Mouse (Mus musculus): ENCODE results near the gene Gm49416. TPM values are rescaled to one million over a fixed set of nuclear protein-coding genes. Genes with fewer than 3 reads are reported as not detected.
A peak's percentile ranks its signal among the peaks of the same experiment; 100 is the strongest.

The Gm49416 gene
- total RNA-seq, 2 experiments from 2014 or later: 2.0 to 2.9 TPM

DNA sequence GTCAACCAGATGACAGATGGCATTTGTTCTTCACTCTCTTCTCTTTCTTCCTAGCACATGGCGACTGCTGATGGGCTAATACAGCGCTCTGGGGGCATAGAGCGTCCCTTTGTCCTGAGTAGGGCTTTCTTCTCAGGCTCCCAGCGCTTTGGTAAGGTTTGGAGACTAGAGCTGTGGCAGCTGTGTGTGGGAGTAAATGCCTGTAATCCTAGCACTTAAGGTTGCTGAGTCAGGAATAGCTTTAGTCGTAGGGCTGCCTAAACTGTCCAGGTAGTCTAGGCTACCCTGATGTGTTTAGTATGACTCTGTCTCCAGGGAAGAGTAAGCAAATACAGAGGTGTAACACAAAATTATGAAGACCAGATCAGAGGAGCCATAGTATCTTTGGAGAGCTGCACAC is 23.1 kb downstream of the Gm49416 start:
- peak overlapping the region; percentile 79 for H3K27ac ChIP-seq
- TF ChIP-seq CTCF (conservative IDR thresholded peaks at IDR 0.05): no peak
- DNase-seq (ENCODE audit: low spot score in 2 of 2): no peak
- no peak overlapping the region for H3K4me3 ChIP-seq

DNA sequence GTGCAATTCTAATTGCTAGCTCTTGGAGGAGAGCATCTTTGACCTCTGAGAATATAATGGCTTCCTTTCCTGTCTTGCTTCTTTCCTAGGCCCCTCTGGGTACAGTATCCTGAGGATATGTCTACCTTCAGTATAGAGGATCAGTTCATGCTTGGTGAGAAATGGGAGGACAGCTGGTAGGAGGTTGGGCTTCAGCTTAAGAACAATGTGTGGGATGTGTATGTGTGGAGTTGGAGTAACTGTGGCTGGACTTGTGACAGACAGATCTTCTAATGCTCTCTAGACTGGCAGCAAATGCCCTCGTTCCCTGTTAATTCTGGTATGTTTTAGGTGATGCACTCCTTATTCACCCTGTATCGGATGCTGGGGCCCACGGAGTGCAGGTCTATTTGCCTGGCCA is 25.5 kb downstream of the Gm49416 start:
- Histone ChIP-seq H3K4me3 (no peak overlapping the region), H3K27ac (peak overlapping the region; percentile 79)
- TF ChIP-seq CTCF (conservative IDR thresholded peaks at IDR 0.05): no peak
- DNase-seq (ENCODE audit: low spot score in 2 of 2): peak in 1 of 2 experiments; percentile 50

DNA sequence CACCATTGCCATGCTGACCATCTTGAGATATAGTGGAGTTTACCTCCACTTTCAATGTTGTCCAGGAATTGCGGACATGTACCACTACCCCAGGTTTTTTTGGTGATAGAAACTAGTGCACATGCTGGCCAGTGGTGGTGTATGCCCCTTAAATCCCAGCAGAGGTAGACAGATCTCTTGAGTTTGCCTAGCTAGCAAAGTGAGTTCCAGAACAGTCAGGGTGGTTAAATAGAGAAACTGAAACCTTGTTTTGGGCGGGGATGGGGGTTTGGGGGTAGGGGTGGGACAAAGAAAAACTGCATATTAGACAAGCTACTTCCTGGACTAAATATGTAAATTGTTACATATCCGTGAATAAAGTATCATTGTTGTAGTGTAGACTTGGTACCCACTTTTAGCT is 30.3 kb downstream of the Gm49416 start:
- no peak for DNase-seq (ENCODE audit: low spot score in 2 of 2)
- no peak overlapping the region for H3K4me3 ChIP-seq
- no peak overlapping the region for H3K27ac ChIP-seq
- no peak for TF ChIP-seq CTCF (conservative IDR thresholded peaks at IDR 0.05)

DNA sequence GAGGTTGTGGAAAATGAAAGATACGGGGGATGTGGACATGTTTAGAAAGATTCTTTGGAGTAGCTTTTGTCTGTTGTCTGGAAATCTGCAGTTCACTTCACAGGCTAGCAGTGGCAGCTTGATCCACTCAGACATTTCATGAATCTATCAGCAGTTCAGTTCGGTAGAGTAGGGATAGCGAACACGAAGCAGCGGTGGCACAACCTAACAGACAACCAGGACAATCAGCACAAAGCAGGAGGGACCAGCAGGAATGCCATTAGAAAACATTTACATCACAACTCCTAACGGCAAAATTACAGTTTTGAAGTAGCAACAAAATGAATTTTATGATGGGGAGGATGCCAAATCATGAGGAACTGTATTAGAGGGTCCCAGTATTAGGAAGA is 31.0 kb downstream of the Gm49416 start:
- Histone ChIP-seq H3K27ac (peak overlapping the region; percentile 85), H3K4me3 (peak overlapping the region; percentile 90)
- DNase-seq (ENCODE audit: low spot score in 2 of 2): no peak
- TF ChIP-seq CTCF (conservative IDR thresholded peaks at IDR 0.05): no peak

DNA sequence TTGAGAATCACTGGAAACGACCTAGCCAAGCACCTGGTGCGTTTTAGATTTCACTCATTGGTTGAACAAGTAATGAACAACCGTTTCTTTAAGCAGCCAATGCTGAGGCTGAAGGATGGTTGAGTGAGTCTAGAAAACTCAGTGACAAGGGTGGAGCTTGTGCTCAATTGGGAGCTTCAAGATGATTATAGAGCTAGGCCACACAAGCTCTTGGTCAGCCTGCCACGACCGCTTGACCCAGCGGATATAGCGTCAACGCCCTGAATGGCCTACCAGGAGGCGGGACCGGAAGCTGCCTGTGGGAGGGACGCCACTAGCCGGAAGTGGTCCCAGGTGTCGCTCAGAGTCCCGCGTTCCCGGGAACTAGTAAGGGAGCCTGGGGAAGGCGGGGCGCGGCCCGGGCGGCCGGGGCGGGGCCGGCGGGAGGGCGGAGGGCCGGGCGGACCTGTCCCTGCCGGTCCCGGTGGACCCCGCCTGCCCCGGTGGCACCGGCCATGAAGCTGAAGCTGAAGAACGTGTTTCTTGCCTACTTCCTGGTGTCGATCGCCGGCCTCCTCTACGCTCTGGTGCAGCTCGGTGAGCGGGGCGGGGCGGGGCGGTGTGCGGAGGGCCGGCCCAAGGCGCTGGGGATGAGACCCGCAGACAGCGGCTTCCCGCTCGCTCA is 31.5 kb downstream of the Gm49416 start, which contains the start of gene B3gat3:
Gene B3gat3 (plus strand): TSS at position 302 of the 664 bp plus-strand sequence.
- H3K4me3 ChIP-seq: peak within 1 kb of the TSS; percentile 90
- peak; percentile 93 for DNase-seq (ENCODE audit: low spot score in 2 of 2)
- H3K27ac ChIP-seq: peak within 1 kb of the TSS; percentile 85
- TF ChIP-seq CTCF (conservative IDR thresholded peaks at IDR 0.05): no peak

DNA sequence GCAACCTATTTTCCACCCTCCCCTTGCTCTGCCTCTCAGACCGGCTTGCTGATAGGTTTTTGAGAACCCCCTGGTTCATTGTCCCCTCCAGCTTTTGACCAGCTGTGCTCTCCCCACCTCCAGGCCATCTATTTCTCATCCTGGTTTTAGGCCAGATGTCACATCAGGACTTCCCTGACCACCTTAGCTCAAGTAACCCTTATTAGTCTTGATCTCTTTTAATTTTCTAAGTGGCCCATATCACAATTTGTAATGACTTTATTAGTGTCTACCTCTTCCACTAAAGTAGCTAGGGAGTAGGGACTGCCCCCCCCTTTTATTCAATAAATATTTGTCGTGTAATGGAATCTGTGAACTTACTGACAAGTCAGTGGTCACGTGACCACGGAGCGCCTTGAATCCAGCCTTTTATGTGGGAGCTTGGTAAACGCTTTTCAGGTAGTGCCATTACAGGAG is 32.1 kb downstream of the Gm49416 start:
- no peak for TF ChIP-seq CTCF (conservative IDR thresholded peaks at IDR 0.05)
- DNase-seq (ENCODE audit: low spot score in 2 of 2): no peak
- peak overlapping the region; percentile 90 for H3K4me3 ChIP-seq
- H3K27ac ChIP-seq: peak overlapping the region; percentile 85

DNA sequence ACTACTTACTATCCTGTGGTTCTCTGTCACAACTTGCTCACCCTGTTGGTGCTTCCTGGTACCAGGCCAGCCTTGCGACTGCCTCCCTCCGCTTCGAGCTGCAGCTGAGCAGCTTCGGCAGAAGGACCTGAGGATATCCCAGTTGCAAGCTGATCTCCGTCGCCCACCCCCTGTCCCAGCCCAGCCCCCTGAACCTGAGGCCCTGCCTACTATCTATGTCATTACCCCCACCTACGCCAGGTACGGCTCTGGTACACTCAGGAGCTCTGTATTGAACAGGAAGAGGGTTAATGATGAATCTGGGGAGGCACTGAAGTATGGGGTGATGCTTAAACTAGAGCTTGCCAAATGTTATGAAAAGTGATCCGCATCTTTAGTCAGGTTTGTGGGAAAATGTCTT is 33.0 kb downstream of the Gm49416 start:
- H3K4me3 ChIP-seq: peak overlapping the region; percentile 90; the same call in 1 of the 2 replicates
- DNase-seq (ENCODE audit: low spot score in 2 of 2): no peak
- no peak overlapping the region; the same call in 1 of the 2 replicates for H3K27ac ChIP-seq
- no peak for TF ChIP-seq CTCF (conservative IDR thresholded peaks at IDR 0.05)

DNA sequence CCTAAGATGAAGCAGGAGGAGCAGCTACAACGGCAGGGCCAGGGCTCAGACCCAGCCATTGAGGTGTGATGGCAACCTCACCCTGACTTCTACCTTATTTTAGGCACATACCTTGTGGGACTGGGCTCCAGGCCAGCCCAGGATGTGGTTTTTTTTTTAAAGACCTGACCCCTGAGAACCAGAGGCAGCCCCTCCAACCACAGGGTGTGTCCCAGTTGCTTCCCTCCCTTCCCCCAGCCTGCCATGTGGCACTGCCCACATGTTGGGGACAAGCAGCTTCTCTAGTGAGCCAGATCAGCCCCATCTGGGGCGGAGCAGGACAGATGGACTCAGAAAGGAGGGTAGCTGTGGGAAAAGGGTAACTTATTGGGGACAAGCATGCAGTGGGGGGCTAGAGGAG is 38.0 kb downstream of the Gm49416 start:
- no peak overlapping the region for H3K4me3 ChIP-seq
- peak overlapping the region; percentile 23; the same call in 1 of the 2 replicates for H3K27ac ChIP-seq
- DNase-seq (ENCODE audit: low spot score in 2 of 2): no peak
- TF ChIP-seq CTCF (conservative IDR thresholded peaks at IDR 0.05): no peak

DNA sequence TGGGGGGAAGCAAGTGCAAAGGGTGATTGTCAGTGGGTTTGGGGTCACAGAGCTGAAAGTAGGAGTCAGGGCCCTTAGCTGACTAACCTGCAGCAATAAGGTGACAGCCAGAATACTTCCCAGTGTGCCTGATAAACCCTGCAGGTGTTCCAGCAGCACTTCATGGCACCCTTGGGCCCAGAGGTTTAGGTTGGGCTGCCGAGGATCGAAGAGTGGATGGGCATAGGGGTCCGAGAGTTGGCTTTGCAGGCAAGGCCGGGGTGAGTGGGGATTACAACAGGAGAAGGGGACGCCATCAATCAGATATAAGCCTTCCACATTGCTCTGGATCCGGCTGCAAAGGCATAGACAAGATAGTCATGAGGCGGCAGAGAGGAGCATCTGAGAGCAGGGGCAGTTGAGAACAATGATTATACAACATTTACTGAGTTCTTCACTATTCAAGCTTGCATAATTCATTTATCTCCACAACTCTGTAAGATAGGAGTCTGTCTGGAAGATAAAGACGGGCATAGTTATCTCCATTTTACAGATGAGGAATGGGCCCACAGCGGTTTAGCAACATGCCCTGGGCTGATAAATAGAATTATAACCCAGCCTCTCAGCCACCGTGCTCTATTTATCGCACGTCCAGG is 39.3 kb downstream of the Gm49416 start:
- DNase-seq (ENCODE audit: low spot score in 2 of 2): no peak
- Histone ChIP-seq H3K4me3 (no peak overlapping the region), H3K27ac (peak overlapping the region; percentile 85)
- TF ChIP-seq CTCF (conservative IDR thresholded peaks at IDR 0.05): no peak

DNA sequence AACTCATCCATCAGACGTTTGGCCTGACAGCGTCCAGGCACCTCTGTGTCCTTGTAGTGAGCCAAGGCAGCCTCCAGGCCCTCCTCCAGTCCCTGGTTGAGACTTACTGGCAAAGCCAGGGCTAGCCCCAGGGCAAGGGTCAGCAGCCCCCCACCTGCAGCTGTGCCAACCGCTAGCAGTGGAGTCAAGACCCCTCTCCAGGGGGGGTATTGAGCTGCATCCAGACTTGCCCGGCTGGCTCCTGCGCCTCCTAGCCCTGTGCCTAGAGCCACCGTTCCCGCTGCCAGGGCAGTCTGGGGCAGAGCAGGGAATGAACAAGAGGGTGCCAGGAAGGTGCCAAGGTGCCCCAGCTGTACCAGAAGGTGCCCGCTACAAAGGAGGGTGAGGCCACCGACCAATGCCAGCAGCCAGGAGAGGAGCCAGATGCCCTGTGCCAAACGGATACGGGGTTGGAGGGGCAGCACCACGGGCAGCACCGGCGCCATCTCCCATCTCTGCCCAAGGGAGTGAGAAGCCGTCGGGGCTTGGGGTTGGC is 40.0 kb downstream of the Gm49416 start:
- no peak for TF ChIP-seq CTCF (conservative IDR thresholded peaks at IDR 0.05)
- H3K27ac ChIP-seq: peak overlapping the region; percentile 85
- no peak for DNase-seq (ENCODE audit: low spot score in 2 of 2)
- H3K4me3 ChIP-seq: peak overlapping the region; percentile 68

DNA sequence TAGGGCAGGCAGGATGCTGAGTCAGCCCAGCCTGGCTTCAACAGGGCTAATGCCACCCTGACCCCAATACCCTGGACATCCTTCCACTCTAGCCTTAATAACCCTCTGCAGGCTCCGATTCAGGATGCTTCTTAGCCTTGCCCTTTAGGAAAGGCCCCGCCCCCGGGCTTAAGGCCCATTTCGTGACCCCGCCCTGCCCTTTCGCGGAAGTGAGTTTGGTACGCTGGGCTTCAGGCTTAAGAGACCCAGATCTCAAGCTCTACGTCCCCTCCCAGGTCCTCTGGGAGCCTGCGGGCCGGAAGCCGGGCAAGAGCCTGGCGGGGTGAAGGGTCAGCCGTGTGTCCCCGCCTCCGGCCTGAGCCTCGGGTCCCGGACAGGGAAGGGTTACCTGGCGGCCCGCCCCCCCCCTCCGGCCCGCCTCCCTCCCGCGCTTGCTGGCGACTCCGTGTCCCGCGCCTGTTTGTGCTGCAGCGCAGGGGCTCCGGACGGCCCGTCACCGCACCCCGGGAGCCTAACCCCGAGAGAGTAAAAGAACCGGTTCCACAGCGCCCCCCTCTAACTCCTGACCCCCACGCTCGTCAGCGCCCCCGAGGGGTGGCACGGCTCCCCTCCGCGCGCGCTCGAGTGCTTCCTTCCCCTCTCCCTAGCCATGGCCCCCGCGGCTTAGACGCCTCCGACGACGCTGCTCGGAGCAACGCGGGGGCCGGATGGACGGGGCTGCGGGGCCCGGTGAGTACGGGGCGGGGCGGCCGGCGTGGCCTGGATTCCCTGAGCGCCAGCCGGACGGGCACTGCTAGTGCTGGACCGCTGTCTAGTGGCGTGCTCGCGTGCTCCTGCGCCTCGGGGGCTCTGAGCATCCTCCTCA is 40.7 kb downstream of the Gm49416 start, which contains the start of the genes Rom1 and Eml3:
Gene Rom1 (minus strand): TSS at position 133 of the 865 bp plus-strand sequence.
Gene Eml3 (plus strand): TSS at position 329 of the 865 bp plus-strand sequence.
- peak in 1 of 2 experiments; percentile 49 for DNase-seq (ENCODE audit: low spot score in 2 of 2)
- peak within 1 kb of the TSS; percentile 85 for H3K27ac ChIP-seq
- TF ChIP-seq CTCF (conservative IDR thresholded peaks at IDR 0.05): peak; percentile 64
- H3K4me3 ChIP-seq: peak within 1 kb of the TSS; percentile 68

DNA sequence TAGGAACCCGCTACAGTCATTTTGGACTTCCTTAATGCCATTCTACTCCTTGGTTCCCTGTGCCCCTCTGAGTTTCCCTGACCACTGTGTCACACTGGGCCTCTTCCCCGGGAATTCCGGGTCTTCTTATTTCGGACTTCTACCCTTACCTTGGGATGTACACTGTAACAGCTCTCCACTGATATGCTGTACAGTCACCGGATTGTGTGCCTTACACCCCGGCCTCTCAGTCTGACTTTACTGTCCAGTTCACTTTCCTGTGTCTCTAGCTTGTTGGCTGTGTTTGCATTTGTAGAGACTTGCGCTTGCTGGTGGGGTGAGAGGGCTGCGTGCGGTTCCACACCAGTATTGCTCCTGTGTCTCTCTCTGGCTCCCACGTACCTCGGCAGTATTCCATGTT is 41.4 kb downstream of the Gm49416 start:
- no peak for DNase-seq (ENCODE audit: low spot score in 2 of 2)
- TF ChIP-seq CTCF (conservative IDR thresholded peaks at IDR 0.05): no peak
- Histone ChIP-seq H3K4me3 (peak overlapping the region; percentile 68), H3K27ac (peak overlapping the region; percentile 85)
